Mouse (Mus musculus): ENCODE results near the gene Ctsr. TPM values are rescaled to one million over a fixed set of nuclear protein-coding genes. Genes with fewer than 3 reads are reported as not detected.
"Not testable (repeated sequence)": the region's sequence is repeated elsewhere in the genome, so short reads cannot be mapped to it uniquely, and the experiment has no call there.

Ctsr gene
- not detected in 2 replicates for polyA plus RNA-seq (2016; fragmentation: Nextera tagmentation; extraction: Ambion mirVana)

- H3K27me3 ChIP-seq: no peaks in the 10 kb centered on the region
- H3K4me1 ChIP-seq: no peaks in the 10 kb centered on the region
- no peak within 1 kb of the TSS for H3K9ac ChIP-seq
- no peak for ATAC-seq (ENCODE audit: insufficient number of reproducible peaks, insufficient read depth, low FRiP score, low TSS enrichment)
- H3K4me3 ChIP-seq: no peak within 1 kb of the TSS
- no peak within 1 kb of the TSS for H3K27ac ChIP-seq
- H3K36me3 ChIP-seq: no peaks in the 10 kb centered on the region
- WGBS: 72% methylated on average over 1 of the region's 1 CpGs
- no peak within 1 kb of the TSS for H3K4me2 ChIP-seq (replicated peaks)
- peaks cover 12% of the 10 kb centered on the region; the same call in 1 of the 2 replicates for H3K9me3 ChIP-seq
Measured at GRCm38 (mm10) chr13:61164156-61164555, at the start of gene Ctsr. Ctsr (minus strand) TSS chr13:61164256.

GRCm38 (mm10) chr13:61203310-61203709 lies 39.3 kb upstream of the Ctsr start, which contains the start of gene Cts6:
Cts6 (minus strand) TSS chr13:61203410.
- Histone ChIP-seq H3K4me2 (replicated peaks) (no peak within 1 kb of the TSS), H3K36me3 (no peaks in the 10 kb centered on the region), H3K9ac (no peak within 1 kb of the TSS), H3K4me1 (no peaks in the 10 kb centered on the region), H3K9me3 (peaks cover 20% of the 10 kb centered on the region; the same call in 1 of the 2 replicates), H3K4me3 (no peak within 1 kb of the TSS), H3K27ac (no peak within 1 kb of the TSS), H3K27me3 (no peaks in the 10 kb centered on the region)
- 86% methylated on average over 3 of the region's 3 CpGs for WGBS
- ATAC-seq (ENCODE audit: insufficient number of reproducible peaks, insufficient read depth, low FRiP score, low TSS enrichment): no peak

GRCm38 (mm10) chr13:61185151-61185933 lies 21.3 kb upstream of the Ctsr start:
- H3K4me3 ChIP-seq; H3K9ac ChIP-seq; H3K4me1 ChIP-seq; H3K27me3 ChIP-seq; H3K36me3 ChIP-seq; ATAC-seq (ENCODE audit: insufficient number of reproducible peaks, insufficient read depth, low FRiP score, low TSS enrichment); H3K4me2 ChIP-seq (replicated peaks); H3K9me3 ChIP-seq; H3K27ac ChIP-seq: not testable (repeated sequence)
- 76% methylated on average over 5 of the region's 5 CpGs for WGBS

- H3K27ac ChIP-seq: no peak overlapping the region
- no peaks in the 10 kb centered on the region for H3K4me1 ChIP-seq
- H3K36me3 ChIP-seq: no peaks in the 10 kb centered on the region
- no peak overlapping the region for H3K4me2 ChIP-seq (replicated peaks)
- ATAC-seq (ENCODE audit: insufficient number of reproducible peaks, insufficient read depth, low FRiP score, low TSS enrichment): no peak
- peaks cover 16% of the 10 kb centered on the region; the same call in 1 of the 2 replicates for H3K9me3 ChIP-seq
- H3K9ac ChIP-seq: no peak overlapping the region
- 80% methylated on average over 4 of the region's 4 CpGs for WGBS
- no peak overlapping the region for H3K4me3 ChIP-seq
- no peaks in the 10 kb centered on the region for H3K27me3 ChIP-seq
Measured at GRCm38 (mm10) chr13:61164622-61165021, 566 bp upstream of the Ctsr start.

Other genes with a start within 250 kb of the Ctsr start
- gene Gm49393, start 228.7 kb downstream of the Ctsr start, polyA plus RNA-seq (2016; fragmentation: Nextera tagmentation; extraction: Ambion mirVana): not detected in 2 replicates
- gene Gm49391, start 227.7 kb downstream of the Ctsr start, polyA plus RNA-seq (2016; fragmentation: Nextera tagmentation; extraction: Ambion mirVana): 1.4 and 2.0 TPM in 2 replicates
- 13.2 and 18.1 TPM in 2 replicates for gene Ctla2a, start 227.6 kb downstream of the Ctsr start, polyA plus RNA-seq (2016; fragmentation: Nextera tagmentation; extraction: Ambion mirVana)
- not detected in 2 replicates for gene Tpbpa, start 222.3 kb downstream of the Ctsr start, polyA plus RNA-seq (2016; fragmentation: Nextera tagmentation; extraction: Ambion mirVana)
- gene Ctsj, start 158.3 kb downstream of the Ctsr start, polyA plus RNA-seq (2016; fragmentation: Nextera tagmentation; extraction: Ambion mirVana): not detected in 2 replicates
- gene Ctsq, start 123.6 kb downstream of the Ctsr start, polyA plus RNA-seq (2016; fragmentation: Nextera tagmentation; extraction: Ambion mirVana): not detected in 2 replicates
- not detected in 2 replicates for gene Cts6, start 39.2 kb upstream of the Ctsr start, polyA plus RNA-seq (2016; fragmentation: Nextera tagmentation; extraction: Ambion mirVana)
- not detected in 2 replicates for gene Cts8, start 91.1 kb upstream of the Ctsr start, polyA plus RNA-seq (2016; fragmentation: Nextera tagmentation; extraction: Ambion mirVana)
- not detected in 2 replicates for gene Gm49398, start 124.6 kb upstream of the Ctsr start, polyA plus RNA-seq (2016; fragmentation: Nextera tagmentation; extraction: Ambion mirVana)
- gene Cts7, start 193.9 kb upstream of the Ctsr start, polyA plus RNA-seq (2016; fragmentation: Nextera tagmentation; extraction: Ambion mirVana): not detected in 2 replicates